Mouse (Mus musculus) c-Kit-positive CD71-negative TER-119-negative erythroid progenitor cells, embryonic 14.5 days (primary cell): ENCODE results near the gene Psmd4.
"Not testable (repeated sequence)": the region's sequence is repeated elsewhere in the genome, so short reads cannot be mapped to it uniquely, and the experiment has no call there.

Experiments used
- DNase-seq: peaks from one replicate; pipeline ENCODE4 v3.0.0-alpha.2; 2013; ENCODE audit warnings: low read depth

Psmd4 gene

GRCm38 (mm10) chr3:95042166-95042837 is at the start of gene Psmd4:
Gene Psmd4 (minus strand): TSS chr3:95042614.
- peak; percentile 93 for DNase-seq

- DNase-seq, result no peak
Measured at GRCm38 (mm10) chr3:95088071-95088470, 45.7 kb upstream of the Psmd4 start.

- DNase-seq, result no peak
Measured at GRCm38 (mm10) chr3:95071606-95072005, 29.2 kb upstream of the Psmd4 start.

GRCm38 (mm10) chr3:95066570-95066969 is 24.2 kb upstream of the Psmd4 start:
- DNase-seq, result no peak

- DNase-seq, result no peak
Measured at GRCm38 (mm10) chr3:95066095-95066494, 23.7 kb upstream of the Psmd4 start.

GRCm38 (mm10) chr3:95065553-95065952 is 23.1 kb upstream of the Psmd4 start:
- DNase-seq, result no peak

GRCm38 (mm10) chr3:95063741-95064140 is 21.3 kb upstream of the Psmd4 start:
- no peak for DNase-seq

GRCm38 (mm10) chr3:95058078-95058477 is 15.7 kb upstream of the Psmd4 start:
- DNase-seq, result no peak

- DNase-seq, result no peak
Measured at GRCm38 (mm10) chr3:95056275-95056674, 13.9 kb upstream of the Psmd4 start.

GRCm38 (mm10) chr3:95054481-95055260 is 12.3 kb upstream of the Psmd4 start:
- DNase-seq, result peak; percentile 32

- peak; percentile 56 for DNase-seq
Measured at GRCm38 (mm10) chr3:95053701-95054100, 11.3 kb upstream of the Psmd4 start.

- DNase-seq, result peak; percentile 55
Measured at GRCm38 (mm10) chr3:95052959-95053358, 10.5 kb upstream of the Psmd4 start.

GRCm38 (mm10) chr3:95047914-95048313 is 5.5 kb upstream of the Psmd4 start:
- DNase-seq, result no peak

- DNase-seq, result no peak
Measured at GRCm38 (mm10) chr3:95046462-95047057, 4.1 kb upstream of the Psmd4 start.

- no peak for DNase-seq
Measured at GRCm38 (mm10) chr3:95043251-95043650, 837 bp upstream of the Psmd4 start.

GRCm38 (mm10) chr3:95042838-95043229 is 420 bp upstream of the Psmd4 start:
- no peak for DNase-seq

GRCm38 (mm10) chr3:95041625-95042024 is 789 bp downstream of the Psmd4 start:
- no peak for DNase-seq

- no peak for DNase-seq
Measured at GRCm38 (mm10) chr3:95029953-95030352, 12.5 kb downstream of the Psmd4 start.

- DNase-seq, result not testable (repeated sequence)
Measured at GRCm38 (mm10) chr3:95029291-95029827, 13.1 kb downstream of the Psmd4 start.

- no peak for DNase-seq
Measured at GRCm38 (mm10) chr3:95028603-95029002, 13.8 kb downstream of the Psmd4 start.

GRCm38 (mm10) chr3:95027701-95028100 is 14.7 kb downstream of the Psmd4 start:
- DNase-seq, result no peak

GRCm38 (mm10) chr3:95027057-95027645 is 15.3 kb downstream of the Psmd4 start:
- no peak for DNase-seq
